Mouse (Mus musculus) liver, embryonic 14.5 days (tissue): ENCODE results near the gene Dcun1d4.

Source experiments
- CTCF ChIP-seq: IDR thresholded peaks from 2 replicates; pipeline ENCODE4 v1.5.1; 2016; ENCODE audit warnings: antibody characterized with exemption, low read depth, control low read depth
- EP300 ChIP-seq: IDR thresholded peaks from 2 replicates; pipeline ENCODE4 v1.6.1; 2016; ENCODE audit warnings: antibody characterized with exemption, low read depth

GRCm38 (mm10) chr5:73566892-73567291 lies 86.1 kb downstream of the Dcun1d4 start:
- TF ChIP-seq CTCF (no peak), EP300 (no peak)
